Mouse (Mus musculus): ENCODE results near the gene Aida. TPM values are rescaled to one million over a fixed set of nuclear protein-coding genes. Genes with fewer than 3 reads are reported as not detected.

Aida gene
- total RNA-seq, 2 experiments from 2014 or later, result 40.7 to 49.6 TPM

Other genes starting within 250 kb of the Aida start
- gene Disp1, start 75.1 kb upstream of the Aida start, total RNA-seq (2021), result 1 to 10 TPM; 3.6 to 4.1 TPM
- 10 to 100 TPM; 55.7 to 59.4 TPM for gene Brox, start 679 bp downstream of the Aida start, total RNA-seq (2021)
- 100 to 1,000 TPM; 232 to 244 TPM for gene Mia3, start 73.0 kb downstream of the Aida start, total RNA-seq (2021)
- 10 to 100 TPM; 14.2 to 15.6 TPM for gene Taf1a, start 92.4 kb downstream of the Aida start, total RNA-seq (2021)
- 1 to 10 TPM in 1 of 2 experiments, not detected in 1; 1.1 TPM for gene Hhipl2, start 121.6 kb downstream of the Aida start, total RNA-seq (2021)